Mouse (Mus musculus) kidney, embryonic 16.5 days (tissue): Measurements from ENCODE around the gene Zfp638. TPM values are rescaled to one million over a fixed set of nuclear protein-coding genes. Genes with fewer than 3 reads are reported as not detected.
"Not testable (repeated sequence)": the region's sequence is repeated elsewhere in the genome, so short reads cannot be mapped to it uniquely, and the experiment has no call there.

Experiments
- ATAC-seq: fragments of 200-750 bp; cut with Nextera tagmentation; 2 replicates; pipeline ENCODE4 v1.8.0; 2017; ENCODE audit warnings: moderate TSS enrichment; ENCODE audit not compliant: low FRiP score, low TSS enrichment
- H3K27ac ChIP-seq: fragments of 300-500 bp; sonication (generic); 2 replicates; pipeline ENCODE4 v1.5.1; 2014; ENCODE audit warnings: low read length
- H3K27me3 ChIP-seq: fragments of 300-500 bp; sonication (generic); 2 replicates; pipeline ENCODE4 v1.6.1; 2014; ENCODE audit warnings: low read length, control low read depth, mixed read lengths; ENCODE audit not compliant: insufficient read depth
- H3K36me3 ChIP-seq: fragments of 300-500 bp; sonication (generic); 2 replicates; pipeline ENCODE4 v1.6.1; 2014; ENCODE audit warnings: low read length, control low read depth, mixed read lengths; ENCODE audit not compliant: insufficient read depth
- H3K4me1 ChIP-seq: fragments of 300-500 bp; sonication (generic); 2 replicates; pipeline ENCODE4 v1.6.1; 2014; ENCODE audit warnings: low read length, control low read depth, mixed read lengths; ENCODE audit not compliant: insufficient read depth
- H3K4me2 ChIP-seq: fragments of 300-500 bp; sonication (generic); replicated peaks from 2 replicates; pipeline ENCODE4 v1.6.1; 2014; ENCODE audit warnings: low read depth, low read length
- H3K4me3 ChIP-seq: fragments of 300-500 bp; sonication (generic); 2 replicates; pipeline ENCODE4 v1.5.1; 2014; ENCODE audit warnings: mild to moderate bottlenecking, low read length
- H3K9ac ChIP-seq: fragments of 300-500 bp; sonication (generic); replicated peaks from 2 replicates; pipeline ENCODE4 v1.6.1; 2014; ENCODE audit warnings: low read length
- H3K9me3 ChIP-seq: fragments of 300-500 bp; sonication (generic); 2 replicates; pipeline ENCODE4 v1.6.1; 2016; ENCODE audit warnings: low read length, control low read depth
- WGBS: fragments of 180-500 bp; shearing (Covaris S2); extraction: QIAGEN DNeasy Blood & Tissue Kit; methylation state at CpG from one replicate; pipeline ENCODE4 v1.1.7; 2014; 5-methylcytosine and 5-hydroxymethylcytosine counted together
- polyA plus RNA-seq: library from polyadenylated mRNA; unstranded; fragments of >200 nt; fragmentation: Nextera tagmentation; extraction: Ambion mirVana; gene quantifications from 2 replicates; pipeline ENCODE4 v1.2.1, GENCODE M21; 2015

Gene Zfp638
- polyA plus RNA-seq: 48.4 and 58.8 TPM in 2 replicates

- Histone ChIP-seq H3K4me3 (peak within 1 kb of the TSS; percentile 72), H3K9ac (peak within 1 kb of the TSS; percentile 65), H3K36me3 (no peaks in the 10 kb centered on the region), H3K27me3 (peaks cover 3% of the 10 kb centered on the region; the same call in 1 of the 2 replicates), H3K4me2 (peak within 1 kb of the TSS; percentile 98), H3K9me3 (no peaks in the 10 kb centered on the region), H3K27ac (no peak within 1 kb of the TSS), H3K4me1 (peaks cover 10% of the 10 kb centered on the region; the same call in 1 of the 2 replicates)
- peak; percentile 98 for ATAC-seq
- WGBS: under 1% methylated on average over 50 of the region's 50 CpGs
These were observed at the start of gene Zfp638 for GRCm38 (mm10) chr6:83866954-83867597. Gene Zfp638, plus strand, starts transcription at chr6:83867109.

GRCm38 (mm10) chr6:83818996-83819395, 47.9 kb upstream of the Zfp638 start:
- H3K4me2 ChIP-seq: no peak overlapping the region
- H3K9me3 ChIP-seq: peaks cover 7% of the 10 kb centered on the region; the same call in 1 of the 2 replicates
- H3K27ac ChIP-seq: no peak overlapping the region
- no peaks in the 10 kb centered on the region for H3K27me3 ChIP-seq
- H3K4me3 ChIP-seq: no peak overlapping the region
- H3K36me3 ChIP-seq: peaks cover 18% of the 10 kb centered on the region
- no peaks in the 10 kb centered on the region for H3K4me1 ChIP-seq
- no peak for ATAC-seq
- no peak overlapping the region for H3K9ac ChIP-seq
- WGBS: 66% methylated on average over 1 of the region's 1 CpGs

- peaks cover 5% of the 10 kb centered on the region; the same call in 1 of the 2 replicates for H3K9me3 ChIP-seq
- no peaks in the 10 kb centered on the region for H3K4me1 ChIP-seq
- no peaks in the 10 kb centered on the region for H3K27me3 ChIP-seq
- peaks cover 8% of the 10 kb centered on the region; the same call in 1 of the 2 replicates for H3K36me3 ChIP-seq
- no peak overlapping the region for H3K4me2 ChIP-seq
- H3K9ac ChIP-seq: no peak overlapping the region
- ATAC-seq: no peak
- H3K4me3 ChIP-seq: no peak overlapping the region
- no peak overlapping the region for H3K27ac ChIP-seq
- WGBS: 78% methylated on average over 2 of the region's 2 CpGs
These were observed 46.0 kb upstream of the Zfp638 start for GRCm38 (mm10) chr6:83820727-83821515.

- H3K4me3 ChIP-seq: no peak overlapping the region
- H3K4me1 ChIP-seq: no peaks in the 10 kb centered on the region
- no peak overlapping the region for H3K9ac ChIP-seq
- no peak overlapping the region for H3K4me2 ChIP-seq
- 0 out of 2 replicates have a peak, but pooled peaks cover 7% of the 10 kb centered on the region for H3K36me3 ChIP-seq
- no peaks in the 10 kb centered on the region; the same call in 1 of the 2 replicates for H3K9me3 ChIP-seq
- no peak for ATAC-seq
- 57% methylated on average over 2 of the region's 2 CpGs for WGBS
- H3K27me3 ChIP-seq: no peaks in the 10 kb centered on the region
- H3K27ac ChIP-seq: no peak overlapping the region
These were observed 45.1 kb upstream of the Zfp638 start for GRCm38 (mm10) chr6:83821856-83822255.

GRCm38 (mm10) chr6:83830941-83831605, 35.8 kb upstream of the Zfp638 start:
- ATAC-seq: peak; percentile 86; the same call in 1 of the 2 replicates
- Histone ChIP-seq H3K27me3 (no peaks in the 10 kb centered on the region), H3K36me3 (no peaks in the 10 kb centered on the region), H3K9me3 (no peaks in the 10 kb centered on the region), H3K9ac (peak overlapping the region; percentile 88), H3K4me3 (peak overlapping the region; percentile 79), H3K4me1 (peaks cover 15% of the 10 kb centered on the region), H3K4me2 (peak overlapping the region; percentile 73), H3K27ac (peak overlapping the region; percentile 76)
- under 1% methylated on average over 30 of the region's 35 CpGs for WGBS

- H3K4me3 ChIP-seq: peak within 1 kb of the TSS; percentile 79
- peak; percentile 99 for ATAC-seq
- H3K4me1 ChIP-seq: peaks cover 15% of the 10 kb centered on the region
- H3K9ac ChIP-seq: peak within 1 kb of the TSS; percentile 88
- H3K9me3 ChIP-seq: no peaks in the 10 kb centered on the region
- H3K27me3 ChIP-seq: no peaks in the 10 kb centered on the region
- peak within 1 kb of the TSS; percentile 76 for H3K27ac ChIP-seq
- WGBS: under 1% methylated on average over 37 of the region's 37 CpGs
- H3K36me3 ChIP-seq: no peaks in the 10 kb centered on the region
- peak within 1 kb of the TSS; percentile 73 for H3K4me2 ChIP-seq
These were observed 35.2 kb upstream of the Zfp638 start, which contains the start of gene Paip2b for GRCm38 (mm10) chr6:83831606-83832123. Gene Paip2b, minus strand, starts transcription at chr6:83831741.

- peak overlapping the region; percentile 63 for H3K4me2 ChIP-seq
- not testable (repeated sequence) for H3K27me3 ChIP-seq, H3K36me3 ChIP-seq, H3K9me3 ChIP-seq, ATAC-seq, H3K9ac ChIP-seq
- WGBS: 68% methylated on average over 1 of the region's 1 CpGs
- H3K4me3 ChIP-seq: peak overlapping the region; percentile 41
- H3K4me1 ChIP-seq: peaks cover 15% of the 10 kb centered on the region
- H3K27ac ChIP-seq: peak overlapping the region; percentile 57; the same call in 1 of the 2 replicates
These were observed 34.5 kb upstream of the Zfp638 start for GRCm38 (mm10) chr6:83832393-83832792.

GRCm38 (mm10) chr6:83836826-83837225, 30.1 kb upstream of the Zfp638 start:
- Histone ChIP-seq H3K4me1 (peaks cover 5% of the 10 kb centered on the region; the same call in 1 of the 2 replicates), H3K4me3 (no peak overlapping the region), H3K27me3 (no peaks in the 10 kb centered on the region), H3K9ac (no peak overlapping the region), H3K36me3 (no peaks in the 10 kb centered on the region), H3K9me3 (no peaks in the 10 kb centered on the region), H3K27ac (no peak overlapping the region), H3K4me2 (no peak overlapping the region)
- 95% methylated on average over 2 of the region's 2 CpGs for WGBS
- ATAC-seq: no peak

- no peaks in the 10 kb centered on the region for H3K27me3 ChIP-seq
- no peak overlapping the region for H3K4me3 ChIP-seq
- no peaks in the 10 kb centered on the region for H3K4me1 ChIP-seq
- WGBS: 86% methylated on average over 2 of the region's 2 CpGs
- no peak for ATAC-seq
- no peak overlapping the region for H3K4me2 ChIP-seq
- H3K9ac ChIP-seq: no peak overlapping the region
- H3K27ac ChIP-seq: no peak overlapping the region
- H3K36me3 ChIP-seq: no peaks in the 10 kb centered on the region
- H3K9me3 ChIP-seq: no peaks in the 10 kb centered on the region
These were observed 28.9 kb upstream of the Zfp638 start for GRCm38 (mm10) chr6:83838046-83838445.
